Mouse (Mus musculus) naive thymus-derived CD4-positive, alpha-beta T cell, adult 5 months (primary cell): ENCODE data around the gene Stoml2. TPM values are rescaled to one million over a fixed set of nuclear protein-coding genes. Genes with fewer than 3 reads are reported as not detected.

ENCODE experiments used
- polyA plus RNA-seq: library from polyadenylated mRNA; unstranded; fragments of 100-300 nt; shearing (Covaris generic); gene quantifications from one replicate; pipeline ENCODE4 v1.2.1, GENCODE M21; 2017

Gene Stoml2
- 70.0 TPM for polyA plus RNA-seq

DNA sequence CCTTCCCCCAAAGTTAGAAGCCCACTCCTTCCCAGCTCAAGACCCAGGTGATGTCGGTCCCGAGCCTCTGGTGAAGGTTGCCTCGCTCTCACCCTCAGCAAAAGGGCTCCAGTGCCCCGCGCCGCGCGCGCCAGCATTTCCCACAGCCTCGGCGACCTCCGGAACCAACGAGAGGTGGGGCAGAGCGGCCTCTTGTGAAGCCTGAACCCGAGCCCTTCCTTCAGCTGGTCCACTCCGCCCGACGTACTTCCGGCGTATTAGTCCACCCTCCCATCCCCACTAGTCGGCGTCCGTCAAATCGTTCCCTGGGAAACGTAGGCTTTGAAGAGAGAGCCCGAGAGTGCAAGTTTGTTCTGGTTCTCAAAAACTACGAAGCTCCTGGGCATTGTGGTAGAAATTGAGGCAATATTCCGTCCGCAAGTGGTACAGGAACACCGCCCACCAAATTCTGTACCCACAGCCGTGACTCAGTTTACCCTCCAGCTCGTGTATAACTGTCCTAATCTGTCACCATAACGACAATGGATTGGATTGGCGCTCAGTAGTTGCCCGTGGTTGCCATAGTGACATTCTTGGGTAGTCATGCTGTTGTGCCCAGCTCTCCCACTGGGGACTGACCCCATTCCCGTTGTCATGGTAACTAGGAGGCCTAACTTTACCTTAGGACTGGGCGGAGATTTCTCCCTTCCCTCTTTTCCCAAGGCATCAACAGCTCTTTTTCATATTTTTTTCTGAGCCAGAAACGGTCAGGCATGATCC is at the start of gene Stoml2:
Stoml2 (minus strand) TSS at position 474 of the 759 bp plus-strand sequence.

GRCm38 (mm10) chr4:43058753-43059654 is 27.5 kb upstream of the Stoml2 start, which contains the start of gene Unc13b:
Gene Unc13b (plus strand): TSS chr4:43058953.

DNA sequence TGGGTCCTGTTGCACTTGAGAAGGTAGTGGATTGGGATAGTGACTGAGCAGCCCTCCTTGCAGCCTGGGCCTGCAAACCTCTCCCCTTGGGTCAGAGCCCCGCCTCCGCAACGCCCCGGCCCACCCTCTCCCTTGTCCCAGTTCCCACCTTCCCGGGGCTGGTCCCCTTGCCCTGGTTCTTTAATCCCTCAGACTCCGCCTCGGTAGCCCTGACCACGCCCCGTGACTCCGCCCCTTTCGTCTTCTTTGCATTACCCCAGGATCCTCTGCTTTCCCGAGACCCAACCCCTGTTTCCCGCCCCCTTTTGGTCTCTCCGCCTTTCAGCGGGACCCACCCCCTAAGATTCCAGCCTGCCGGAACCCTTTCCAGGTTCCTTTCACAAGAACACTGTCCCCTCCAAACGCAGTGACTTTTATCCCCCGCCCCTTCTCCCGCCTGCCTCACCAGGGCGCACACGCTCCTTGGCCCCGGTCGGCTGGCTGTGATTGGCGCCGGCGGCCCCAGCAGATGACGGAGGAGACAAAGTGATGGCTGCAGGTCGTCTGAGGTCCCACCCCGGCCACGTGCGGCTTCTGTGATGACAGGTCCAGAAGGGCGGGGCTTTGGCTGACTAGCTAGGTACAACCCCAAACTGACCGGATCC is 14.3 kb upstream of the Stoml2 start, which contains the start of gene Fam214b:
Fam214b (minus strand) TSS at position 562 of the 644 bp plus-strand sequence.

GRCm38 (mm10) chr4:43025084-43025960 is 6.2 kb downstream of the Stoml2 start, which contains the start of gene Pigo:
Gene Pigo (minus strand): TSS chr4:43025819.

DNA sequence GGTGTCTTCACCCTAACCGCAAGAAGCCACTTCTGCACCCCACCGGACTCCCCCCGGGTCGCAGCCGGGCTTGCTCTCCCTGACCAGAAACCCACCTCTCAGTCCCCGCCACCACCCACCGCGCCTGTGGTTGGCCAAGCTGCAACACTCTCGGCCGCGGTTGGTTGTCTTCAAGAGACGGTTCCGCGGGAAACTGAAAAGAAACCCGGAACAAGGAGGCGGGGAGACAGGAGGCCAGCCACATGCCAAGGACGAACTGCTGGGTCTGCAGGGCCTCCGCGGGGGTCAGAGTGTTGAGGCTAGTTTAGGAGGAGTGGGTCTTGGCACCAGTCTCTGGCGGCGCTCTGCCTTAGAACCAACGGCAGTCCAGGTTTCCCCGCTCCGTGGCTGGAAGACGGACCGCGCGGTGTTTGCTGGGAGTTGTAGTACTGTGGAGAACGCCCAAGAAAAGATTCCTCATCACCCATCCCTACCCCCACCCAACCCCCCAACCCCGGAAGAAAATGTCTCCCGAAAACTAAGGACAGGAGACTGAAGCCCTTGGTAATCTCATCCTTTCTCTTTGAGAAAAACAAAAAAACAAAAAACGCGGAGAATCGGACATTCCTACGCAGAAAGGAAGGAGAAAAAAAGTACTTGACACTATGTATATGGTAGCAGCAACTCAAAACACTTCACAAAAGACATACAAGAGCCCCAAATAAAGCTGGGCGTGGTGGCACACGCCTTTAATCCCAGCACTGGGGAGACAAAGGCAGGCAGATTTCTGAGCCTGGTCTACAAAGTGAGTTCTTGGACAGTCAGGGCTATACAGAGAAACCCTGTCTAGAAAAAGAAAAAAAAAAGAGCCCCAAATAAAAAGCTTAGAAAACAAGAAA is 21.1 kb downstream of the Stoml2 start, which contains the start of gene Fancg:
Fancg (minus strand) TSS at position 346 of the 878 bp plus-strand sequence.

DNA sequence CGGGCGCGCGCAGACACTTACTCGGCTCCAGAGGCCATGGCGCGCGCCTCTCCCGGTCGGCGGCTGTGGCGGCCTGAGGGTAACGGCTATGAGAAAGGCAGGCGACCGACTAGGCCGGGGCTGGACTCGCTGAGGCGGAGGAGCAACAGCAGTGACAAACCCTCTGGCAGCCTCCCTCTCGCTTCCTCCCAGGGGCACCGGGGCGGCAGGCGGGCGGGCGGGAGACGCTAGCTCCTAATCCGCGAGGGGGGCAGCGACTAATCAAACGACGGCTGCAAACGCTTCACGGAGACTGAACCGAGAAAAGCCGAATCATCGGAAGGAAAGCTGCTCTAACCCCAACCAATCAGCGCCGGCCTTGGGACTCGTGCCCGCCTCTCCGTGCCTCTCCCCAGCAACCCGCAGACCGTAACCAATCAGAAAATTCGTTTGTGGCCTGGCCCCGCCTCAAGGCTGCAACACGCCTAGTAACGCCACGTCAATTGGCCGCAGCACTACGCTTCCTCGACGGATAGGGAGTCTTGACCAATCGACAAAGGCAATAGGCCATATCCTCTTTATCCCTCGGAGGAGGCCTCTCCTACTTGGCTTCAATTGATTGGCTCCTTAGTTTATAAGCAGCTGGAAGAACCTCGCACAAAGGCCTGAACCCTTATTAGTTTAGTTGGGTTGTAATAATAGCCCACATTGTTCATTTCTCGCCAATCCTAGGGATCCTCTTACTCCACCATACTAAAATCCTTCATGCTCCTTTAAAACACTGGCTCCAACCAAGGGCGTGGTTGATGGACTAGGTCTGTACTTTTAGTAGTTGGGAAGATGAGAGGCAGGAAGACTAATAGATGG is 31.1 kb downstream of the Stoml2 start, which contains the start of gene Vcp:
Vcp (minus strand) TSS at position 367 of the 846 bp plus-strand sequence.

Other genes starting within 250 kb of the Stoml2 start
- not detected for gene Fam205a1, start 177.8 kb downstream of the Stoml2 start, polyA plus RNA-seq
- gene Gm12394, start 174.9 kb downstream of the Stoml2 start, polyA plus RNA-seq = not detected
- gene Fam205c, start 157.5 kb downstream of the Stoml2 start, polyA plus RNA-seq = not detected
- not detected for gene Phf24, start 115.0 kb downstream of the Stoml2 start, polyA plus RNA-seq
- gene Dnajb5, start 81.9 kb downstream of the Stoml2 start, polyA plus RNA-seq = 38.1 TPM
- not detected for gene 1700022I11Rik, start 62.1 kb downstream of the Stoml2 start, polyA plus RNA-seq
- gene Vcp, start 31.2 kb downstream of the Stoml2 start, polyA plus RNA-seq = 266 TPM
- gene Fancg, start 21.2 kb downstream of the Stoml2 start, polyA plus RNA-seq = 19.4 TPM
- 53.9 TPM for gene Pigo, start 5.9 kb downstream of the Stoml2 start, polyA plus RNA-seq
- 2.4 TPM for gene Fam214b, start 14.5 kb upstream of the Stoml2 start, polyA plus RNA-seq
- 0.42 TPM for gene Unc13b, start 27.2 kb upstream of the Stoml2 start, polyA plus RNA-seq
- not detected for gene Atp8b5, start 235.4 kb upstream of the Stoml2 start, polyA plus RNA-seq